Mouse (Mus musculus) thymus, adult 2 months (tissue): Measurements from ENCODE around the gene Myom1.

ENCODE experiments used
- CTCF ChIP-seq: fragments of 200-500 bp; IDR thresholded peaks from 2 replicates; pipeline ENCODE4 v1.5.1; 2012; ENCODE audit warnings: mild to moderate bottlenecking, control low read depth, low read length, moderate library complexity, borderline replicate concordance; ENCODE audit not compliant: control insufficient read depth, poor library complexity, insufficient read depth; ENCODE audit errors: extremely low read depth
- POLR2A ChIP-seq: fragments of 200-500 bp; IDR thresholded peaks from 2 replicates; pipeline ENCODE4 v1.6.1; 2012; ENCODE audit warnings: mild to moderate bottlenecking, low read length, control low read depth, moderate library complexity; ENCODE audit not compliant: control insufficient read depth, poor library complexity, insufficient read depth; ENCODE audit errors: extremely low read depth

DNA sequence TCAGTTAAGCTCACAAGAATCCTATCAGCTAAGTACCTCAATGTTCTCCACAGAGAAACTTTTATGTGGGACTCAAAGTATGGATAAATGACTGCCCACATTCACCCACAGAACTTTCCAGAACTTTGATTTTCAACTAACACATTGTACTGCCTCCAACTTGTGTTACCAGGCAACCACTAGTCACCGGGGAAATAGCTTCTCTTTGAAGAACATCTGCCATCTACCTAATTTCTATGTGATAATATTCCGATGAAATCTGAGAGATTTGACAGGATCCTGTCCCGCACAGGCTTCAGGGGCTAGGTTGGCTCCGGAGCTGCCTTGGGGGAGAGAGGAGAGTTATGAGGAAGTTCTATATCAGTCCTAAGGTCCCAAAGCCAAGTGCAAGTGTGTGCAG lies 44.4 kb downstream of the Myom1 start:
- no peak for TF ChIP-seq POLR2A
- no peak for TF ChIP-seq CTCF
